Mouse (Mus musculus) ES-CJ7 (cell line): Measurements from ENCODE around the gene Thsd4.

Experiments used
- DNase-seq: peaks from one replicate; pipeline ENCODE4 v3.0.0; 2011; ENCODE audit warnings: low read depth, low spot score

Thsd4 gene

GRCm38 (mm10) chr9:60517148-60517547 is 4.7 kb downstream of the Thsd4 start:
- no peak for DNase-seq

- DNase-seq, result no peak
These were observed 5.5 kb downstream of the Thsd4 start for GRCm38 (mm10) chr9:60516379-60516778.

- no peak for DNase-seq
These were observed 8.5 kb downstream of the Thsd4 start for GRCm38 (mm10) chr9:60513329-60513788.

- no peak for DNase-seq
These were observed 11.0 kb downstream of the Thsd4 start for GRCm38 (mm10) chr9:60510876-60511275.

GRCm38 (mm10) chr9:60506136-60506535 is 15.7 kb downstream of the Thsd4 start:
- no peak for DNase-seq

- DNase-seq, result no peak
These were observed 17.2 kb downstream of the Thsd4 start for GRCm38 (mm10) chr9:60504378-60505285.

- DNase-seq, result no peak
These were observed 19.6 kb downstream of the Thsd4 start for GRCm38 (mm10) chr9:60502220-60502619.

- DNase-seq, result no peak
These were observed 20.2 kb downstream of the Thsd4 start for GRCm38 (mm10) chr9:60501504-60502179.

GRCm38 (mm10) chr9:60492275-60492974 is 29.4 kb downstream of the Thsd4 start:
- DNase-seq, result no peak

- no peak for DNase-seq
These were observed 30.3 kb downstream of the Thsd4 start for GRCm38 (mm10) chr9:60491489-60492100.

GRCm38 (mm10) chr9:60491079-60491478 is 30.8 kb downstream of the Thsd4 start:
- DNase-seq, result no peak

- DNase-seq, result no peak
These were observed 33.0 kb downstream of the Thsd4 start for GRCm38 (mm10) chr9:60488816-60489215.

GRCm38 (mm10) chr9:60482165-60482564 is 39.7 kb downstream of the Thsd4 start:
- no peak for DNase-seq

GRCm38 (mm10) chr9:60480052-60480451 is 41.8 kb downstream of the Thsd4 start:
- DNase-seq, result no peak

GRCm38 (mm10) chr9:60478806-60479205 is 43.0 kb downstream of the Thsd4 start:
- no peak for DNase-seq

GRCm38 (mm10) chr9:60477991-60478750 is 43.7 kb downstream of the Thsd4 start:
- no peak for DNase-seq

GRCm38 (mm10) chr9:60460010-60460982 is 61.5 kb downstream of the Thsd4 start:
- no peak for DNase-seq

GRCm38 (mm10) chr9:60458468-60458962 is 63.3 kb downstream of the Thsd4 start:
- no peak for DNase-seq

GRCm38 (mm10) chr9:60457359-60458210 is 64.3 kb downstream of the Thsd4 start:
- DNase-seq, result no peak
